Mouse (Mus musculus): ENCODE results near the gene Cbfb. TPM values are rescaled to one million over a fixed set of nuclear protein-coding genes. Genes with fewer than 3 reads are reported as not detected.
"Not testable (repeated sequence)": the region's sequence is repeated elsewhere in the genome, so short reads cannot be mapped to it uniquely, and the experiment has no call there.

Gene Cbfb
- polyA plus RNA-seq, 1 experiment from 2014 or later, result 85.2 TPM

DNA sequence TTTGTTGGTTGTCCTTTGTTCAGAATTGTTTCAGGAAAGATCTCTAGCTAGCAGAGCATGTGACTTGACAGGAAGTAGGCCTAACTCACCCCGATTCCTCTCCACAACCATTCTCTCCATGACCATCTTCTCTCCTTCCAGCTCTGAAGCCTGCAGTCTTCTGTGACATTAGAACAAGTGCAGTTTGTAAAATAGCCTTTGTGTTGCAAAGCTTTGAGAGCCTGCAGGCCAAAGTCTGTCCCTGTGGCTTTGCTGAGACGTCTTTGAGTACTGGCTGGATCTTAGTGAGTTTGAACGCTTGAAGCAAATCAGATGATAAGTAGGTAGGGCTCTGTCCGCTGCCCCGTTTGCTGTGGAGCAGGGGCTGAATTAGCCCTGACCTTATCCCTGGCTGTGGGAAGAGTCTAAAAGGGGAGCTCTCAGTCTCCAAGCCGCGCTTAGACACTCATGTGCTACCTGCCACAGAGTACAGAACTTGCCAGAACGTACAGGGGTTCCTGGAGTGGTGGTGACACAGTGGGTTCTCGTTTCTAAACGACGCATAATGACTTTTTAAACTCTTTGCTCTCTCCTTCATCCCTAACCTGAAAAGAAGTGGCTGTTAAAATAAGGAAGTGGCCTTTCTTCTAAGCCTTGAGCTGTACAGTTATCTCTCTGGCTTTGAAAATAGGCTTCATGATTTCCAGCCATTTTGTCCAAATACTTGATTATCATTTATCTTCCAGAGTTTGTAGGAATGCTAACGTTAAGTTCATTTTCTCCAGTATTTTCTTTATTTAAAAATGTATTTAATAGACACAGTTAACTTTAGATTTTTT is 61.2 kb downstream of the Cbfb start:
- Histone ChIP-seq H3K27ac (ENCODE audit: low read depth) (no peak overlapping the region), H3K4me1 (ENCODE audit: insufficient read depth) (no peaks in the 10 kb centered on the region), H3K36me3 (ENCODE audit: insufficient read depth) (peaks cover 30% of the 10 kb centered on the region), H3K4me2 (no peak overlapping the region), H3K27me3 (ENCODE audit: insufficient read depth, low read length) (no peaks in the 10 kb centered on the region), H3K4me3 (ENCODE audit: low read depth, low read length) (no peak overlapping the region), H3K9ac (no peak overlapping the region), H3K9me3 (ENCODE audit: low read depth, low read length) (no peaks in the 10 kb centered on the region)
- WGBS, result 79% methylated on average over 12 of the region's 12 CpGs
- no peak for ATAC-seq (ENCODE audit: insufficient read depth)
- DNase-seq, result no peak
- TF ChIP-seq CTCF (IDR thresholded peaks at IDR 0.05; ENCODE audit: low read depth), result no peak

GRCm38 (mm10) chr8:105232321-105232693 is 61.8 kb downstream of the Cbfb start:
- not testable (repeated sequence) for H3K4me3 ChIP-seq (ENCODE audit: low read depth, low read length); H3K4me2 ChIP-seq; DNase-seq; H3K9ac ChIP-seq; H3K27ac ChIP-seq (ENCODE audit: low read depth); ATAC-seq (ENCODE audit: insufficient read depth); H3K4me1 ChIP-seq (ENCODE audit: insufficient read depth); H3K27me3 ChIP-seq (ENCODE audit: insufficient read depth, low read length); H3K9me3 ChIP-seq (ENCODE audit: low read depth, low read length)
- peaks cover 30% of the 10 kb centered on the region for H3K36me3 ChIP-seq (ENCODE audit: insufficient read depth)
- 87% methylated on average over 4 of the region's 4 CpGs for WGBS

GRCm38 (mm10) chr8:105233126-105233935 is 62.9 kb downstream of the Cbfb start:
- ATAC-seq (ENCODE audit: insufficient read depth), result no peak
- WGBS, result 32% methylated on average over 1 of the region's 1 CpGs
- H3K4me3 ChIP-seq (ENCODE audit: low read depth, low read length), result no peak overlapping the region

GRCm38 (mm10) chr8:105235206-105235605 is 64.7 kb downstream of the Cbfb start:
- no peak overlapping the region for H3K9ac ChIP-seq
- no peaks in the 10 kb centered on the region for H3K9me3 ChIP-seq (ENCODE audit: low read depth, low read length)
- no peak for TF ChIP-seq CTCF (IDR thresholded peaks at IDR 0.05; ENCODE audit: low read depth)
- WGBS, result 75% methylated on average over 1 of the region's 1 CpGs
- H3K27ac ChIP-seq (ENCODE audit: low read depth), result no peak overlapping the region
- no peak overlapping the region for H3K4me3 ChIP-seq (ENCODE audit: low read depth, low read length)
- no peak overlapping the region for H3K4me2 ChIP-seq
- H3K36me3 ChIP-seq (ENCODE audit: insufficient read depth), result peaks cover 47% of the 10 kb centered on the region
- ATAC-seq (ENCODE audit: insufficient read depth), result no peak
- no peak for DNase-seq
- H3K27me3 ChIP-seq (ENCODE audit: insufficient read depth, low read length), result no peaks in the 10 kb centered on the region
- no peaks in the 10 kb centered on the region for H3K4me1 ChIP-seq (ENCODE audit: insufficient read depth)

More at GRCm38 (mm10) chr8:105233126-105233935, 62.9 kb downstream of the Cbfb start:
- Histone ChIP-seq H3K36me3 (ENCODE audit: insufficient read depth) (peaks cover 30% of the 10 kb centered on the region), H3K9ac (no peak overlapping the region), H3K27me3 (ENCODE audit: insufficient read depth, low read length) (no peaks in the 10 kb centered on the region), H3K4me2 (no peak overlapping the region), H3K9me3 (ENCODE audit: low read depth, low read length) (no peaks in the 10 kb centered on the region), H3K4me1 (ENCODE audit: insufficient read depth) (no peaks in the 10 kb centered on the region), H3K27ac (ENCODE audit: low read depth) (no peak overlapping the region)
- no peak for DNase-seq
- TF ChIP-seq CTCF (IDR thresholded peaks at IDR 0.05; ENCODE audit: low read depth), result no peak

DNA sequence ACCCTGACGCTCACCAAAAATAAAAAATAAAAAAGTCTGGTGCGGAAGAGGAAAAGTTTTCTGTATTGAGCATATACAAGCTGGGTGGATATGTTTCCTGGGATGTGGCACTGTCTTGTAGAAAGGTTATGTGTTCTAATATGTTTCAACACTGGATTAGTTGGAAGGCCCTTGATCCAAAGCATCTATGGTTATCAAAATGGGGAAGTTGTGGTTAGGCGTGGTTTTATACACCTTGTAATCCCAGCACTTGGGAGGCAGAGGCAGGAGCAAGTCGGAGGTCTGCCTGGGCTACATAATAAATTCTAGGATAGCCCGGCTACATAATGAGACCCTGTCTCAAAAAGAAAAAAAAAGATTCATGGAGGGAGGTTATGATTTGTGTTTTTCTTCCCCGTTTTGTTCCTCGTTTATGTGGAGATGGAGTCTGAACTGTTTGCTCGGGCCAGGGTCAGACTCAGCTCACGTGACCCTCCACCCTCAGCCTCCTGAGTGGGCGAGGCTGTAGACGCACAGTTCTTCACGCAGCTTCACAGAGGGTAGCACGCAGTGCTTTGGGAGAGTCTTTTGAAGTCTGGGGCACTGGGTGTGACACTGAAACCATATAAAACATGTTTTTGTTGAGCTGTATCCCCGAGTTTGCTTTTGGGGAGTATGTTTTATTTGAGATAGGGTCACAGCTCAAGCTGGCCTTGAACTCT is 67.1 kb downstream of the Cbfb start:
- peaks cover 60% of the 10 kb centered on the region for H3K36me3 ChIP-seq (ENCODE audit: insufficient read depth)
- WGBS, result 84% methylated on average over 14 of the region's 14 CpGs
- H3K9me3 ChIP-seq (ENCODE audit: low read depth, low read length), result no peaks in the 10 kb centered on the region
- no peak overlapping the region for H3K9ac ChIP-seq
- no peak for TF ChIP-seq CTCF (IDR thresholded peaks at IDR 0.05; ENCODE audit: low read depth)
- no peaks in the 10 kb centered on the region for H3K27me3 ChIP-seq (ENCODE audit: insufficient read depth, low read length)
- H3K4me1 ChIP-seq (ENCODE audit: insufficient read depth), result no peaks in the 10 kb centered on the region
- H3K4me3 ChIP-seq (ENCODE audit: low read depth, low read length), result no peak overlapping the region
- H3K27ac ChIP-seq (ENCODE audit: low read depth), result no peak overlapping the region
- ATAC-seq (ENCODE audit: insufficient read depth), result no peak
- no peak overlapping the region for H3K4me2 ChIP-seq
- DNase-seq, result no peak

DNA sequence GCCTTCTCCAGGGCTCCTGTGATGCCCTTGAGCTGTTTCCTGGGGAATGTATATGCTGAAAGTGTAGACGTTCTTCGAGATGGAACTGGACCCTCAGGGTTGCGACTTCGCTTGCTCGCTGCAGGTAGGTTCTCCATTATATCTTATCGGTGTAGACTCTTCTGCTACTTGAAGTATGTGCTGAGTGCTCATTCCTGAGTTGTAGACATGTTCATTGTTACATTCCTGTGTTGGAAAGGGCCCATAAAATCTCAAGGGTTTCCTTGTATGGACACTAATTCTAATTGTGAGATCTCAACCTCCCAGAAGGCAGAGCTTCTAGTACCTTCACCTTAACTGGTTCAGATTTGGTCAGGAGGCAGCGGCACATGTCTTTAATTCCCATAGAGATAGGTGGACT is 70.5 kb downstream of the Cbfb start:
- Histone ChIP-seq H3K4me2 (no peak overlapping the region), H3K4me1 (ENCODE audit: insufficient read depth) (no peaks in the 10 kb centered on the region), H3K36me3 (ENCODE audit: insufficient read depth) (peaks cover 55% of the 10 kb centered on the region), H3K27me3 (ENCODE audit: insufficient read depth, low read length) (no peaks in the 10 kb centered on the region), H3K27ac (ENCODE audit: low read depth) (no peak overlapping the region), H3K4me3 (ENCODE audit: low read depth, low read length) (no peak overlapping the region), H3K9ac (no peak overlapping the region), H3K9me3 (ENCODE audit: low read depth, low read length) (no peaks in the 10 kb centered on the region)
- no peak for TF ChIP-seq CTCF (IDR thresholded peaks at IDR 0.05; ENCODE audit: low read depth)
- DNase-seq (no peak), ATAC-seq (ENCODE audit: insufficient read depth) (no peak)
- 90% methylated on average over 7 of the region's 7 CpGs for WGBS

GRCm38 (mm10) chr8:105251954-105252353 is 81.5 kb downstream of the Cbfb start:
- ATAC-seq (ENCODE audit: insufficient read depth), result no peak
- Histone ChIP-seq H3K36me3 (ENCODE audit: insufficient read depth) (peaks cover 65% of the 10 kb centered on the region), H3K9ac (no peak overlapping the region), H3K27me3 (ENCODE audit: insufficient read depth, low read length) (no peaks in the 10 kb centered on the region), H3K9me3 (ENCODE audit: low read depth, low read length) (no peaks in the 10 kb centered on the region), H3K4me3 (ENCODE audit: low read depth, low read length) (no peak overlapping the region), H3K4me1 (ENCODE audit: insufficient read depth) (peaks cover 2% of the 10 kb centered on the region; the same call in 1 of the 2 replicates), H3K4me2 (no peak overlapping the region), H3K27ac (ENCODE audit: low read depth) (no peak overlapping the region)
- TF ChIP-seq CTCF (IDR thresholded peaks at IDR 0.05; ENCODE audit: low read depth), result no peak
- WGBS, result 83% methylated on average over 6 of the region's 6 CpGs
- DNase-seq, result no peak

All from lung, embryonic 14.5 days (tissue).